Mouse (Mus musculus): ENCODE data around the gene Pex6.

- no peak for TF ChIP-seq CTCF (conservative IDR thresholded peaks at IDR 0.05; ENCODE audit: insufficient read depth, insufficient read length, low read depth, low read length)
- no peak for TF ChIP-seq POLR2A (IDR thresholded peaks at IDR 0.05; ENCODE audit: low read depth, low read length)
Measured at GRCm38 (mm10) chr17:46747234-46747633, 36.0 kb downstream of the Pex6 start.
